Mouse (Mus musculus) Patski (cell line): Measurements from ENCODE around the gene Gramd1a. TPM values are rescaled to one million over a fixed set of nuclear protein-coding genes. Genes with fewer than 3 reads are reported as not detected.

Source experiments
- ATAC-seq: fragments of 100-300 bp; one replicate; pipeline ENCODE4 v1.8.0; 2021
- CTCF ChIA-PET: fragments of 350-600 bp; sonication (Branson Sonifier 250); formaldehyde crosslinking; loops from one replicate; lab custom pipeline; 2022; ENCODE audit warnings: inconsistent platforms; lab: Charles Lee
- POLR2A ChIA-PET: fragments of 350-600 bp; sonication (Branson Sonifier 250); formaldehyde crosslinking; loops from one replicate; lab custom pipeline; 2022; ENCODE audit warnings: antibody characterized with exemption, inconsistent platforms; lab: Charles Lee
- DNase-seq: peaks from one replicate; pipeline ENCODE4 v3.0.0-alpha.2; 2011; ENCODE audit warnings: low read depth, low spot score
- H3K27me3 ChIP-seq: fragments of 371-371 bp; one replicate; pipeline ENCODE4 v1.5.1; 2021
- CTCF ChIP-seq: fragments of 100-300 bp; IDR thresholded peaks from one replicate; pipeline ENCODE4 v1.5.1; 2021
- in situ Hi-C: fragments of 300-500 bp; cut with MboI; formaldehyde crosslinking; loops from 3 replicates; pipeline ENCODE4 v1.11.1; 2018; ENCODE audit warnings: low pct_unique_long_range_greater_than_20kb, mixed read lengths
- polyA plus RNA-seq: library from polyadenylated mRNA; unstranded; gene quantifications from one replicate; pipeline ENCODE4 v1.2.3, GENCODE M21; 2021

Gene Gramd1a
- polyA plus RNA-seq, 1 experiment from 2014 or later = 48.2 TPM

- H3K27me3 ChIP-seq = no peaks in the 10 kb centered on the region
- DNase-seq (no peak), ATAC-seq (no peak)
- ChIA-PET CTCF (interaction anchor here (0.6 to 3.5 kb wide), 8 partner anchors 8 to 34 kb away, joined by 3 to 11 read pairs (median 4); no protein-coding TSS in a partner anchor), POLR2A (no interaction called here)
- in situ Hi-C loops = no loop called here
- no peak for TF ChIP-seq CTCF
Observed at GRCm38 (mm10) chr7:31140302-31140701, 15.4 kb downstream of the Gramd1a start.

- CTCF ChIA-PET = interaction anchor here (0.6 to 3.5 kb wide), 8 partner anchors 8 to 34 kb away, joined by 3 to 11 read pairs (median 4); no protein-coding TSS in a partner anchor
- POLR2A ChIA-PET = no interaction called here
- DNase-seq (no peak), ATAC-seq (peak; percentile 71)
- no peaks in the 10 kb centered on the region for H3K27me3 ChIP-seq
- no peak for TF ChIP-seq CTCF
- in situ Hi-C loops = no loop called here
Observed at GRCm38 (mm10) chr7:31139765-31140164, 15.9 kb downstream of the Gramd1a start.

- ATAC-seq (no peak), DNase-seq (no peak)
- in situ Hi-C loops = no loop called here
- no peak for TF ChIP-seq CTCF
- no peaks in the 10 kb centered on the region for H3K27me3 ChIP-seq
- CTCF ChIA-PET = interaction anchor here (0.8 kb wide), 1 partner anchor 16 kb away, joined by 3 read pairs; no protein-coding TSS in a partner anchor
- POLR2A ChIA-PET = no interaction called here
Observed at GRCm38 (mm10) chr7:31135717-31136116, 20.0 kb downstream of the Gramd1a start.

- ATAC-seq = no peak
- no peak for TF ChIP-seq CTCF
- ChIA-PET POLR2A (no interaction called here), CTCF (interaction anchor here (1.2 to 3.5 kb wide), 2 partner anchors 9 to 12 kb away, joined by 3 to 11 read pairs; no protein-coding TSS in a partner anchor)
- DNase-seq = no peak
- in situ Hi-C loops = loop anchor here (5.0 kb wide), 1 partner anchor 45 kb away; no protein-coding TSS in a partner anchor
- no peaks in the 10 kb centered on the region for H3K27me3 ChIP-seq
Observed at GRCm38 (mm10) chr7:31131866-31132265, 23.8 kb downstream of the Gramd1a start.

- ChIA-PET POLR2A (no interaction called here), CTCF (interaction anchor here (0.6 to 3.5 kb wide), 5 partner anchors 10 to 27 kb away, joined by 3 to 11 read pairs (median 3); no protein-coding TSS in a partner anchor)
- peak; percentile 31 for ATAC-seq
Observed at GRCm38 (mm10) chr7:31130841-31131240, 24.9 kb downstream of the Gramd1a start.

GRCm38 (mm10) chr7:31130197-31130596, 25.5 kb downstream of the Gramd1a start:
- POLR2A ChIA-PET = no interaction called here
- H3K27me3 ChIP-seq = no peaks in the 10 kb centered on the region
- CTCF ChIA-PET = interaction anchor here (1.0 to 3.5 kb wide), 2 partner anchors 10 to 23 kb away, joined by 3 to 11 read pairs; no protein-coding TSS in a partner anchor
- ATAC-seq (no peak), DNase-seq (no peak)
- no peak for TF ChIP-seq CTCF
- in situ Hi-C loops = loop anchor here (5.0 kb wide), 1 partner anchor 47 kb away; no protein-coding TSS in a partner anchor

More at GRCm38 (mm10) chr7:31130841-31131240, 24.9 kb downstream of the Gramd1a start:
- in situ Hi-C loops = loop anchor here (5.0 kb wide), 1 partner anchor 46 kb away; no protein-coding TSS in a partner anchor
- no peaks in the 10 kb centered on the region for H3K27me3 ChIP-seq
- TF ChIP-seq CTCF = no peak
- no peak for DNase-seq

GRCm38 (mm10) chr7:31128157-31128705, 27.5 kb downstream of the Gramd1a start:
- in situ Hi-C loops = no loop called here
- no peaks in the 10 kb centered on the region for H3K27me3 ChIP-seq
- CTCF ChIA-PET = interaction anchor here (1.4 kb wide), 1 partner anchor 12 kb away, joined by 5 read pairs; no protein-coding TSS in a partner anchor
- POLR2A ChIA-PET = interaction anchor here (0.5 kb wide), 1 partner anchor 29 kb away, joined by 3 read pairs; no protein-coding TSS in a partner anchor
- DNase-seq (no peak), ATAC-seq (no peak)
- no peak for TF ChIP-seq CTCF

GRCm38 (mm10) chr7:31126851-31127724, 28.6 kb downstream of the Gramd1a start, which contains the start of gene Scn1b:
Gene Scn1b, minus strand, starts transcription at chr7:31127003.
- peak; percentile 66 for ATAC-seq
- H3K27me3 ChIP-seq = no peaks in the 10 kb centered on the region
- TF ChIP-seq CTCF = no peak
- POLR2A ChIA-PET = no interaction called here
- no peak for DNase-seq
- CTCF ChIA-PET = no interaction called here
- in situ Hi-C loops = no loop called here

GRCm38 (mm10) chr7:31126211-31126751, 29.4 kb downstream of the Gramd1a start:
- POLR2A ChIA-PET = no interaction called here
- in situ Hi-C loops = no loop called here
- H3K27me3 ChIP-seq = no peaks in the 10 kb centered on the region
- no peak for DNase-seq
- no peak for ATAC-seq
- TF ChIP-seq CTCF = no peak
- CTCF ChIA-PET = no interaction called here

GRCm38 (mm10) chr7:31125116-31125515, 30.6 kb downstream of the Gramd1a start:
- DNase-seq = no peak
- CTCF ChIA-PET = no interaction called here
- POLR2A ChIA-PET = no interaction called here
- in situ Hi-C loops = no loop called here
- TF ChIP-seq CTCF = no peak
- no peaks in the 10 kb centered on the region for H3K27me3 ChIP-seq
- no peak for ATAC-seq
